Comparison of ENCODE assay signal across 10 mouse cellular contexts in genomic region chrX:130875289-130875688, GRCm38 (mm10).
DNase-seq lines count a peak whose midpoint lies in the region; ATAC-seq and TF ChIP-seq lines count a peak whose summit lies in the region.
"Had no signal": no experiment of that assay in that cellular context is flagged by ENCODE, and none has a peak within 500 bp of the region (broad histone marks: within the 10 kb centered on the region; RNA-seq: fewer than 3 reads in every experiment).

No protein-coding gene starts in this region.

- ATAC-seq in frontal cortex, adult (ENCODE audit: low TSS enrichment): peak; percentile 31
- ATAC-seq in lung, embryonic 15.5 days (ENCODE audit: borderline replicate concordance, extremely low read depth, low FRiP score, low TSS enrichment): peak; percentile 52; the same call in 1 of the 2 replicates

- TF ChIP-seq POLR2A in brain, embryonic 14.5 days (IDR thresholded peaks at IDR 0.05; ENCODE audit: borderline replicate concordance, extremely low read depth, insufficient read depth, insufficient read length, poor library complexity, severe bottlenecking): no peak

- no peak overlapping the region for H3K4me3 ChIP-seq in lung, embryonic 15.5 days
- H3K4me3 ChIP-seq: liver, embryonic 13.5 days had no signal

- DNase-seq in frontal cortex, postnatal 14 days (ENCODE audit: low spot score in 2 of 2): no peak
- DNase-seq in lung, postnatal 25 days (ENCODE audit: low spot score): no peak
- DNase-seq in ZHBTc4 (ENCODE audit: low read depth, low spot score): peak; percentile 1
- peak; percentile 77 for DNase-seq in brain, embryonic 14.5 days (ENCODE audit: low read depth)
- DNase-seq in cerebellum, adult 11-12 months: no peak
- DNase-seq: kidney, adult 18-20 months; liver, embryonic 13.5 days had no signal

- no peaks in the 10 kb centered on the region for H3K9me3 ChIP-seq in lung, embryonic 15.5 days
- H3K9me3 ChIP-seq: liver, embryonic 13.5 days had no signal

- H3K9ac ChIP-seq in lung, embryonic 15.5 days: no peak overlapping the region
- H3K9ac ChIP-seq: liver, embryonic 13.5 days had no signal

- H3K27me3 ChIP-seq in lung, embryonic 15.5 days: no peaks in the 10 kb centered on the region
- H3K27me3 ChIP-seq: CH12.LX; liver, embryonic 13.5 days had no signal

- H3K36me3 ChIP-seq in lung, embryonic 15.5 days: no peaks in the 10 kb centered on the region
- H3K36me3 ChIP-seq: liver, embryonic 13.5 days had no signal

- 31% methylated on average over 3 of the region's 3 CpGs for WGBS in lung, embryonic 15.5 days

- no peak overlapping the region for H3K27ac ChIP-seq in lung, embryonic 15.5 days
- H3K27ac ChIP-seq: liver, embryonic 13.5 days had no signal

- no peak overlapping the region for H3K4me2 ChIP-seq in lung, embryonic 15.5 days
- H3K4me2 ChIP-seq: liver, embryonic 13.5 days had no signal

- TF ChIP-seq CTCF in brain, embryonic 14.5 days (IDR thresholded peaks at IDR 0.05; ENCODE audit: borderline replicate concordance, extremely low read depth, insufficient read depth, insufficient read length): no peak

- H3K4me1 ChIP-seq in lung, embryonic 15.5 days: no peaks in the 10 kb centered on the region
- H3K4me1 ChIP-seq: liver, embryonic 13.5 days had no signal

Comparison
In these comparisons a context has a peak if more than half of its experiments do, and no peak if none do; other contexts are left out.
1. DNase-seq: peak in ZHBTc4 (single experiment) and brain, embryonic 14.5 days (single experiment); none in frontal cortex, postnatal 14 days (0 of 2), lung, postnatal 25 days (single experiment) and cerebellum, adult 11-12 months (single experiment).